13 mouse cellular contexts compared by ENCODE assay signal in genomic region chr11:67113381-67113780, GRCm38 (mm10). TPM values are rescaled to one million over a fixed set of nuclear protein-coding genes. Genes with fewer than 3 reads are reported as not detected.
"Had no signal": no experiment of that assay in that cellular context is flagged by ENCODE, and none has a peak within 500 bp of the region (broad histone marks: within the 10 kb centered on the region; RNA-seq: fewer than 3 reads in every experiment).

No protein-coding gene starts in this region.

- H3K36me3 ChIP-seq: limb, embryonic 10.5 days; limb, embryonic 13.5 days; liver, embryonic 12.5 days; liver, embryonic 15.5 days; lung, embryonic 15.5 days; midbrain, embryonic 12.5 days had no signal

- H3K9me3 ChIP-seq: limb, embryonic 10.5 days; limb, embryonic 13.5 days; liver, embryonic 12.5 days; liver, embryonic 15.5 days; lung, embryonic 15.5 days; megakaryocyte, embryonic 14.5 days; midbrain, embryonic 12.5 days had no signal

- H3K4me3 ChIP-seq: layer of hippocampus, adult 2 months; limb, embryonic 10.5 days; limb, embryonic 13.5 days; liver, embryonic 12.5 days; liver, embryonic 15.5 days; lung, embryonic 15.5 days; megakaryocyte, embryonic 14.5 days; midbrain, embryonic 12.5 days had no signal

- H3K27me3 ChIP-seq: liver, embryonic 15.5 days; lung, embryonic 15.5 days had no signal

- H3K4me2 ChIP-seq: limb, embryonic 13.5 days; liver, embryonic 12.5 days; liver, embryonic 15.5 days; lung, embryonic 15.5 days; midbrain, embryonic 12.5 days had no signal

- H3K4me1 ChIP-seq: limb, embryonic 13.5 days; liver, embryonic 12.5 days; liver, embryonic 15.5 days; lung, embryonic 15.5 days; megakaryocyte, embryonic 14.5 days; midbrain, embryonic 12.5 days had no signal

- H3K27ac ChIP-seq: kidney, postnatal 0 days; layer of hippocampus, adult 2 months; limb, embryonic 10.5 days; limb, embryonic 13.5 days; liver, embryonic 12.5 days; liver, embryonic 15.5 days; lung, embryonic 15.5 days; midbrain, embryonic 12.5 days had no signal

- ATAC-seq: intestine, postnatal 0 days; liver, embryonic 12.5 days had no signal

- H3K9ac ChIP-seq: limb, embryonic 13.5 days; liver, embryonic 12.5 days; liver, embryonic 15.5 days; lung, embryonic 15.5 days; midbrain, embryonic 12.5 days had no signal

RNA-seq across cellular contexts. Expression of gene Myh2, which starts 57.4 kb away (rescaled TPM):
- polyA plus RNA-seq: kidney, embryonic 14.5 days; kidney, postnatal 0 days; large intestine, adult 2 months; limb, embryonic 10.5 days; liver, embryonic 12.5 days; lung, embryonic 15.5 days; thymus, postnatal 0 days had no signal
